Mouse (Mus musculus) E14TG2a.4 (cell line): ENCODE data around the gene Hsd17b6.

Source experiments
- CTCF ChIP-seq: conservative IDR thresholded peaks from 2 replicates; pipeline ENCODE4 v1.5.1; 2014; ENCODE audit warnings: low read length
- NANOG ChIP-seq: IDR thresholded peaks from 2 replicates; pipeline ENCODE4 v1.6.1; 2014; ENCODE audit warnings: borderline replicate concordance, low read length, mixed read lengths
- POU5F1 ChIP-seq: IDR thresholded peaks from 2 replicates; pipeline ENCODE4 v1.6.1; 2014; ENCODE audit warnings: low read length, borderline replicate concordance

DNA sequence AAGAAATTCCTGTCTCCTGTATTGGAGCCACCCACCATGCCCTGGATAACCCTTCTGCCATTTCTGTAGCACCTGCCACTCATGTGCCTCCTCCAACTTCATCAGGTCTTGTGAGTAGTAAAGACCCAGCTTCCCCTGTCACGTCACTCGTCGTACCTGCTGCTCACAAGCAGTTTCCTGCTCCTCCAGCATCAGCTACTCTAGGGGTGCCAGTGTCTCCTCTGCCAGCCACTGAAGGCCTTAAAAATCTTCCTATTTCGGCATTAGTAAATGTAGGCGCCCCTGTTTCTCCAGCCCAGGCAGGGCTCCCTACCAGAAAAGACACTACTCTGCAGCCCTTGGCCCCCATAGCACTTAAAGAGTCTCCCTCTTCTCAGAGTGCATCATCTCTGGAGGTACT lies 32.9 kb upstream of the Hsd17b6 start:
- TF ChIP-seq CTCF: no peak
- no peak for TF ChIP-seq NANOG
- TF ChIP-seq POU5F1: no peak
